Mouse (Mus musculus) heart, embryonic 10.5 days (tissue): ENCODE measurements around the gene Fyb. TPM values are rescaled to one million over a fixed set of nuclear protein-coding genes. Genes with fewer than 3 reads are reported as not detected.

ENCODE experiments used
- DNase-seq: peaks from one replicate; pipeline ENCODE4 v3.0.0-alpha.2; 2017; ENCODE audit warnings: low spot score
- H3K27ac ChIP-seq: fragments of 300-500 bp; sonication (generic); 2 replicates; pipeline ENCODE4 v1.5.1; 2016; ENCODE audit warnings: mild to moderate bottlenecking
- H3K27me3 ChIP-seq: fragments of 300-500 bp; sonication (generic); 2 replicates; pipeline ENCODE4 v1.6.1; 2016; ENCODE audit warnings: mild to moderate bottlenecking; ENCODE audit not compliant: poor library complexity, insufficient read depth, severe bottlenecking
- H3K36me3 ChIP-seq: fragments of 300-500 bp; sonication (generic); 2 replicates; pipeline ENCODE4 v1.6.1; 2016; ENCODE audit warnings: mild to moderate bottlenecking, moderate library complexity
- H3K4me1 ChIP-seq: fragments of 300-500 bp; sonication (generic); 2 replicates; pipeline ENCODE4 v1.6.1; 2016; ENCODE audit warnings: mild to moderate bottlenecking
- H3K4me3 ChIP-seq: fragments of 300-500 bp; sonication (generic); 2 replicates; pipeline ENCODE4 v1.5.1; 2016; ENCODE audit warnings: mild to moderate bottlenecking, moderate library complexity
- H3K9me3 ChIP-seq: fragments of 300-500 bp; sonication (generic); 2 replicates; pipeline ENCODE4 v1.6.1; 2016; ENCODE audit warnings: mild to moderate bottlenecking, moderate library complexity
- WGBS: fragments of 180-500 bp; shearing (Covaris S2); methylation state at CpG from one replicate; pipeline ENCODE4 v1.1.7; 2016; 5-methylcytosine and 5-hydroxymethylcytosine counted together
- polyA plus RNA-seq: library from polyadenylated mRNA; unstranded; fragments of >200 nt; fragmentation: Nextera tagmentation; extraction: Ambion mirVana; gene quantifications from 2 replicates; pipeline ENCODE4 v1.2.1, GENCODE M21; 2016

The Fyb gene
- polyA plus RNA-seq: 2.1 and 4.7 TPM in 2 replicates

- Histone ChIP-seq H3K9me3 (no peaks in the 10 kb centered on the region), H3K27me3 (no peaks in the 10 kb centered on the region), H3K4me1 (no peaks in the 10 kb centered on the region), H3K27ac (no peak within 1 kb of the TSS), H3K4me3 (no peak within 1 kb of the TSS), H3K36me3 (no peaks in the 10 kb centered on the region)
- DNase-seq: no peak
- WGBS: 77% methylated on average over 8 of the region's 8 CpGs
Observed at GRCm38 (mm10) chr15:6522653-6523167, at the start of gene Fyb. Gene Fyb, plus strand, starts transcription at chr15:6522853.

- H3K36me3 ChIP-seq: no peaks in the 10 kb centered on the region
- no peak overlapping the region for H3K4me3 ChIP-seq
- no peaks in the 10 kb centered on the region for H3K27me3 ChIP-seq
- no peaks in the 10 kb centered on the region for H3K4me1 ChIP-seq
- no peak for DNase-seq
- no peak overlapping the region for H3K27ac ChIP-seq
- H3K9me3 ChIP-seq: no peaks in the 10 kb centered on the region
- 66% methylated on average over 3 of the region's 3 CpGs for WGBS
Observed at GRCm38 (mm10) chr15:6483561-6483960, 39.1 kb upstream of the Fyb start.

DNA sequence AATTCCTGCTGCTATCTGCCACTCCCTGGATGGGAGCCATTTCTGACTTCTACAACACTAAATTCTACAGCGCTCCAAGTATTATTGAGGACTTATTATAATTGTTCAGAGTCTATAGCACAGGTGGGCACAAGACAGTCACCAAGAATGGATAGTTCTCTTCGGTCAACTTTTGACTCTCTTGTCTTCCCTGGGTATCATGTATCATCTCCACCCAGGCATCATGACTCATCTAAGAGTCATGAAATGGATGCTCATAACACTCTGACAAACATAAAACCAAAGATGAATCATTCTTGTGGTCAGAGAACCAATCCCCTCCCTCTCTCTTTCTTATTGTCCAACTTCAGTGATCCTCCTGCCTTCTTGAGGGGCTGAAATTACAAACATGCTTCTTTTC, 30.3 kb upstream of the Fyb start:
- H3K36me3 ChIP-seq: no peaks in the 10 kb centered on the region
- WGBS: 90% methylated on average over 2 of the region's 2 CpGs
- no peaks in the 10 kb centered on the region for H3K4me1 ChIP-seq
- H3K27me3 ChIP-seq: no peaks in the 10 kb centered on the region
- no peak for DNase-seq
- no peak overlapping the region for H3K27ac ChIP-seq
- no peak overlapping the region for H3K4me3 ChIP-seq
- H3K9me3 ChIP-seq: no peaks in the 10 kb centered on the region

DNA sequence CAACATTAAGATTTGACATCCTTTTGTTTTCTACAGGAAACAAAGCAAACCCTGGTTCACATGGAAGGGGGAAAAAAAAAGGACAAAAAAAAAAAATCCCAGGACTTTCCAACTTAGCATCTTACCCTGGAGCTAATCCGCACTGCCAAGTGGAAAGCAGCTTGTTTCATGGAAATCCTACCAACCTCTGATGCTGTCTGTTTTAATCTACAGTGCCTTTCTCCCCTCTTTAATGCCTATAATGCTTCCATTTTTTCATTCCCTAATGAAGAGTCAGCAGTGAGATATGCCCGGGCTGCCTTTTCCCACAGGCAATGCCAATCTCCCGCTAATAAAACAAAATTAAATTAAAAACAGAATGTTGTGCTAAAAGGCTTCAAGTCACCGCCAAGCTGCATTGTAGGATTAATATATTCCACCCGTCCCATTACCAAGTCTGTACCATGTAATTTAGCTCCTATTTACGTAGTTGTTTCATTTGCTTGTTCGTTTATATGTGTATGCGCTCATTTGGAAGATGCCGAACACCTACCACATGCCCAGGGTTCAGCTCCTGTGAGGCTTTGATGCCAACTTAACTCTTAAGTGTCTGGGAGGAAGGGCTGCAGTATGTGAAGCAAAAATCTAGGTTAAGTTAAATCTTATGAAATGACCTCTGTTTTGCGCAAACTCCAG, 24.1 kb upstream of the Fyb start:
- H3K4me1 ChIP-seq: no peaks in the 10 kb centered on the region
- H3K36me3 ChIP-seq: no peaks in the 10 kb centered on the region
- no peaks in the 10 kb centered on the region for H3K9me3 ChIP-seq
- no peak overlapping the region for H3K27ac ChIP-seq
- no peak for DNase-seq
- 83% methylated on average over 10 of the region's 10 CpGs for WGBS
- H3K4me3 ChIP-seq: no peak overlapping the region
- H3K27me3 ChIP-seq: no peaks in the 10 kb centered on the region

- H3K4me3 ChIP-seq: no peak overlapping the region
- DNase-seq: no peak
- no peak overlapping the region for H3K27ac ChIP-seq
- 38% methylated on average over 1 of the region's 1 CpGs for WGBS
- H3K4me1 ChIP-seq: no peaks in the 10 kb centered on the region
- no peaks in the 10 kb centered on the region for H3K27me3 ChIP-seq
- no peaks in the 10 kb centered on the region for H3K36me3 ChIP-seq
- H3K9me3 ChIP-seq: no peaks in the 10 kb centered on the region
Observed at GRCm38 (mm10) chr15:6500787-6501186, 21.9 kb upstream of the Fyb start.

DNA sequence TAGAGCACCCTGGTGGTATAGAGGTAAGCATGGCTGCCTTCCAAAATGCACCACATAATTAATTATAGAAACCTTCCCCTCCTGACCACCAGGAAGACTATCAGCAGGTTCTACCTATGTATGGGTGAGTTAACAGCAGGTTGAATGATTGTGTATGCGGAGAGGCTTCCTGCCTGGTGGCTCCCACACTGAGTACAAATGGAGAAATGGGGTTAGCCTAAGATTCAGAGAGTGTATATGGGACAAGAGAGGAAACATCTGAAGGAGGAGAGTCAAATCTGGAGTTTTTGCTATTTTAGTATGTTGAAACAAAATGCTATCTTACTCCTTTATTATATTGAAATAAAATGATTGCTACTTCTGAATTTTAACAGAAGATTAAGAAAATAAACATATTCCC, 5.1 kb upstream of the Fyb start:
- Histone ChIP-seq H3K27ac (no peak overlapping the region), H3K4me1 (no peaks in the 10 kb centered on the region), H3K36me3 (no peaks in the 10 kb centered on the region), H3K4me3 (no peak overlapping the region), H3K9me3 (no peaks in the 10 kb centered on the region), H3K27me3 (no peaks in the 10 kb centered on the region)
- DNase-seq: no peak
- WGBS: 89% methylated on average over 1 of the region's 1 CpGs

- H3K4me3 ChIP-seq: no peak overlapping the region
- no peaks in the 10 kb centered on the region for H3K4me1 ChIP-seq
- no peak overlapping the region for H3K27ac ChIP-seq
- 84% methylated on average over 19 of the region's 19 CpGs for WGBS
- H3K36me3 ChIP-seq: no peaks in the 10 kb centered on the region
- H3K9me3 ChIP-seq: no peaks in the 10 kb centered on the region
- H3K27me3 ChIP-seq: no peaks in the 10 kb centered on the region
- no peak for DNase-seq
Observed at GRCm38 (mm10) chr15:6519417-6520255, 3.0 kb upstream of the Fyb start.

DNA sequence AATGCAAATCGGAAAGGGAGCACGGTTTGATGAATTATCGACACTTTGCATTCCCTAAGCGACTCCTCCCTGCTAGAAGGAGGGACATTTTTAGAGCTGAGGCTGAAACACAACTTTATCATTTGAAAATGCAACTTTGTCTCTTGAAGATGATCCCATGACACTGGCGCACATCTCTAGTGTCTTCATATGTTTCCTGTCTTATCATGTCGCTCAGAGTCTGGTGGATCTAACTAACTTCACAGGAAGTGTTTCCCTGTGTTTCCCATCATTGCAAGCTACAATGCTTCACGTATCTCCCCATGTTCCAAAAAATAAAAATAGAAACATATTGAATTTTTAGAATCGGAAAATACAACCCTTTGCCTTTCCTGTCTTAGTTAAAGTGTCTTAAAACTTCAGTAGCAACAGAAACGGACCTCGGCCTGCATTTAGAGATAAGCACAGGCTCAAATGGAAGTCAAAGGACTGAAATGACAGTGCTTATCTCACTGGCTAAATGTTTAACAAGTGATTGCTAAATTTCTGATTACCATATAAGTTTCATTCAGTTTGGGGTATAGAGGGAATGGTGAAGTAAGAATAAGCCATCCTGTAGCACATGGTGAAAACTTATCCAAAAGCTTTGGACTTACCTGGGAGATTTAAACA, 2.0 kb upstream of the Fyb start:
- Histone ChIP-seq H3K27ac (no peak overlapping the region), H3K9me3 (no peaks in the 10 kb centered on the region), H3K4me3 (no peak overlapping the region), H3K27me3 (no peaks in the 10 kb centered on the region), H3K4me1 (no peaks in the 10 kb centered on the region), H3K36me3 (no peaks in the 10 kb centered on the region)
- WGBS: 62% methylated on average over 10 of the region's 10 CpGs
- no peak for DNase-seq

- H3K4me3 ChIP-seq: no peak overlapping the region
- H3K4me1 ChIP-seq: no peaks in the 10 kb centered on the region
- H3K27me3 ChIP-seq: no peaks in the 10 kb centered on the region
- DNase-seq: no peak
- H3K27ac ChIP-seq: no peak overlapping the region
- H3K9me3 ChIP-seq: no peaks in the 10 kb centered on the region
- 88% methylated on average over 2 of the region's 2 CpGs for WGBS
- H3K36me3 ChIP-seq: no peaks in the 10 kb centered on the region
Observed at GRCm38 (mm10) chr15:6524801-6525200, 2.1 kb downstream of the Fyb start.

GRCm38 (mm10) chr15:6525386-6525785, 2.7 kb downstream of the Fyb start:
- 85% methylated on average over 3 of the region's 3 CpGs for WGBS
- no peaks in the 10 kb centered on the region for H3K4me1 ChIP-seq
- no peaks in the 10 kb centered on the region for H3K27me3 ChIP-seq
- DNase-seq: no peak
- no peak overlapping the region for H3K27ac ChIP-seq
- no peaks in the 10 kb centered on the region for H3K9me3 ChIP-seq
- H3K4me3 ChIP-seq: no peak overlapping the region
- H3K36me3 ChIP-seq: no peaks in the 10 kb centered on the region

DNA sequence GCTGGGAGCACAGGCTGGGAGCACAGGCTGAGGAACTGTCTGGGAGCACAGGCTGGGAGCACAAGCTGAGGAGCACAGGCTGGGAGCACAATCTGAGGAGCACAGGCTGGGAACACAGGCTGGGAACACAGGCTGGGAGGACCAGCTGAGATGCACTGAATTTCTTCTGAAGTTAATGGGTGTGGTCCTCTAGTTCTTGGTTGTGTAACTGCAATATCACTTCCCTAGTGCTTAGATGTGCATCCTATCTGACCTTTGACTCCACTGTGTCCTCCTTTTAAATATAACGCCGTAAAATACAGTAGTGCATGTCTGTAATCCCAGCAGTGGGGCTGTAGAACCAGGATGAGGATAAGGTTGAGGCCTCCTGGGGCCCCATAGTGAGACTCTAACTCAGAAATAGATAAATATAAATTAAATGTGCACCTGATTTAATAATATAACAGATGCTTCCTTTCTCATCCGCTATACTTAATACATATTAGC, 11.2 kb downstream of the Fyb start:
- Histone ChIP-seq H3K27me3 (no peaks in the 10 kb centered on the region), H3K9me3 (no peaks in the 10 kb centered on the region), H3K27ac (no peak overlapping the region), H3K4me1 (no peaks in the 10 kb centered on the region), H3K4me3 (no peak overlapping the region), H3K36me3 (no peaks in the 10 kb centered on the region)
- no peak for DNase-seq
- 89% methylated on average over 3 of the region's 3 CpGs for WGBS

DNA sequence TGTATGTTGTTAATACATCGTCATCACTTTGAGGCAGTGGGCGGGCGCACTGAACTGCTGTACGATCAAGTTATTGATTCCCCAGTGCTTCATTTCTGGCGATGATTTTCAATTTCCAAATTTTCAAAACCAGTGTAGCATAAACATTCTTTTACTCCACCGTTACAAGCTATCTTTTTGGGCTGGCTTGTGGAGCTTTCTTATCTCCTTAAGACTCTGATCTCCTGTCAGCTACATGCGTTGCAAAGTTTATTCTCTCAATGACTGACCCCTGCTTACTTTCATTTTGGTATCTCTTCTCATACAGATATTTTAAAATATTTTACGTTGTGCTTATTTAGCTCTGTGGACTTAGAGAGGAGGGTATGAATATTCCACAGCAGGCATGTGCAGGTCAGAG, 11.9 kb downstream of the Fyb start:
- Histone ChIP-seq H3K4me3 (no peak overlapping the region), H3K4me1 (no peaks in the 10 kb centered on the region), H3K9me3 (no peaks in the 10 kb centered on the region), H3K36me3 (no peaks in the 10 kb centered on the region), H3K27ac (no peak overlapping the region), H3K27me3 (no peaks in the 10 kb centered on the region)
- no peak for DNase-seq
- 73% methylated on average over 8 of the region's 8 CpGs for WGBS
